Mouse (Mus musculus) limb, embryonic 12.5 days (tissue): ENCODE results near the gene Kcnb1. TPM values are rescaled to one million over a fixed set of nuclear protein-coding genes. Genes with fewer than 3 reads are reported as not detected.

Source experiments
- ATAC-seq: fragments of 200-750 bp; cut with Nextera tagmentation; 2 replicates; pipeline ENCODE4 v1.8.0; 2017; ENCODE audit warnings: low read depth, moderate TSS enrichment; ENCODE audit not compliant: insufficient number of reproducible peaks, insufficient read depth, low FRiP score, low TSS enrichment
- H3K27ac ChIP-seq: fragments of 300-500 bp; sonication (generic); 2 replicates; pipeline ENCODE4 v1.5.1; 2016; ENCODE audit warnings: mild to moderate bottlenecking, moderate library complexity
- H3K27me3 ChIP-seq: fragments of 300-500 bp; sonication (generic); 2 replicates; pipeline ENCODE4 v1.6.1; 2016; ENCODE audit warnings: mild to moderate bottlenecking, moderate library complexity
- H3K36me3 ChIP-seq: fragments of 300-500 bp; sonication (generic); 2 replicates; pipeline ENCODE4 v1.6.1; 2016; ENCODE audit warnings: mild to moderate bottlenecking, moderate library complexity
- H3K4me1 ChIP-seq: fragments of 300-500 bp; sonication (generic); replicated peaks from 2 replicates; pipeline ENCODE4 v1.6.1; 2016
- H3K4me2 ChIP-seq: fragments of 300-500 bp; sonication (generic); 2 replicates; pipeline ENCODE4 v1.6.1; 2016; ENCODE audit warnings: mild to moderate bottlenecking, moderate library complexity
- H3K4me3 ChIP-seq: fragments of 300-500 bp; sonication (generic); replicated peaks from 2 replicates; pipeline ENCODE4 v1.5.1; 2016; ENCODE audit warnings: mild to moderate bottlenecking
- H3K9ac ChIP-seq: fragments of 300-500 bp; sonication (generic); replicated peaks from 2 replicates; pipeline ENCODE4 v1.6.1; 2016; ENCODE audit warnings: mild to moderate bottlenecking, moderate library complexity
- H3K9me3 ChIP-seq: fragments of 300-500 bp; sonication (generic); 2 replicates; pipeline ENCODE4 v1.6.1; 2016; ENCODE audit warnings: mild to moderate bottlenecking, moderate library complexity
- WGBS: fragments of 180-500 bp; shearing (Covaris S2); methylation state at CpG from one replicate; pipeline ENCODE4 v1.1.7; 2016; 5-methylcytosine and 5-hydroxymethylcytosine counted together
- polyA plus RNA-seq: library from polyadenylated mRNA; unstranded; fragments of >200 nt; fragmentation: Nextera tagmentation; extraction: Ambion mirVana; gene quantifications from 2 replicates; pipeline ENCODE4 v1.2.1, GENCODE M21; 2016

Gene Kcnb1
- polyA plus RNA-seq, 1 experiment from 2014 or later = 0.44 TPM

DNA sequence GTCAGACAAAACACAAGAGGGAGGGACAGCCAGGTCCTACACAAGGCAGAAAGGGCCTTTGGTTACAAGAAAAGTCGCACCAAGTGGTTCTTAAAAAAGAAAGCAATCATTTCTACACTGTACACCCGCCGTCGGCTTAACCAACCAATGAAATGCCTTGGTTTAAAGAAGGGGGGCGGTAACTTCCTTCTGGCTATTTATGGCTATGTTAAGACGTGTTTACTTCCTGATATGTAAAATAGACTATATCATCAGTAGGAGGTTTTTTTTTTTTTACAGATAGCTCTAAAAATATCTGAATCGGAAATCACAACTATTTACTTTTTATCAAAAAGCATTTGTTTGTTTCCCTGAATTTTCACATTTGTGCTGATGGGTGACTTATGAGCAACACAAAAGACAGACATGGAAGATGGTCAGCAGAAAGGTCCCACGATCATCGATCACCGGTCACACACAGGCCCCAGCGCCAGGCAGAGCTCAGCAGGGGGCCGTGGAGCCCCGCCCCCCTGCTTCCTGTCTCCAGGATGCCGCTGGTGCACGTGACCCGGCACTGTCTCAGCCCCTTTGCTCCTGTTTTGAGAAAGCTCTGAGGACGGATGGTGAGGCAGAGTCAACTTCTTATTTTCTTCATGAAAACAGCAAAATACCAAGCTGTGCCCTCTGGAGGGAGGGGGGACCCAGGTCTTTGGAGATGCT, 88.1 kb downstream of the Kcnb1 start:
- no peak overlapping the region for H3K27ac ChIP-seq
- H3K9ac ChIP-seq = no peak overlapping the region
- peaks cover 4% of the 10 kb centered on the region for H3K4me1 ChIP-seq
- ATAC-seq = no peak
- no peaks in the 10 kb centered on the region for H3K36me3 ChIP-seq
- H3K4me2 ChIP-seq = no peak overlapping the region
- H3K9me3 ChIP-seq = 0 out of 2 replicates have a peak, but pooled peaks cover under 1% of the 10 kb centered on the region
- 76% methylated on average over 17 of the region's 17 CpGs for WGBS
- H3K27me3 ChIP-seq = no peaks in the 10 kb centered on the region; the same call in 1 of the 2 replicates
- no peak overlapping the region for H3K4me3 ChIP-seq

DNA sequence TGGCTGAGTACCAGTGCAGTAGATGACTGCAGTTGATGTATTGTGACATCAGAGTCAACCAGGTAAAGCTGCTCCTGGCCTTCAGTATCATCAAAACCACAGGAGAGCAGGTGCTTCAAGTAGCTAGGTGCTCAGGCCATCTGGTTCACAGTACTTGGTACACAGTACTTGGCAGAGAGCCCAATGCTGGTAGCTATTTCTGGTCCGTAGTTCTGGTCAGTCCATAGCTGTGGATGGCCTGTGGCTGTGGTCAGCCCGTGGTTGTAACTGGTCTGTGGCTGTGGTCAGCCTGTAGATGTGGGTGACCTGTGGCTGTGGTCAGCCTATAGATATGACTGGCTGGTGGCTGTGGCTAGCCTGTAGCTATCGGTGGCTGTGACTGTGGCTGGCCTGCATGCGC, 95.3 kb downstream of the Kcnb1 start:
- whole genome bisulfite sequencing = 93% methylated on average over 4 of the region's 4 CpGs
- no peak overlapping the region for H3K9ac ChIP-seq
- no peak for ATAC-seq

DNA sequence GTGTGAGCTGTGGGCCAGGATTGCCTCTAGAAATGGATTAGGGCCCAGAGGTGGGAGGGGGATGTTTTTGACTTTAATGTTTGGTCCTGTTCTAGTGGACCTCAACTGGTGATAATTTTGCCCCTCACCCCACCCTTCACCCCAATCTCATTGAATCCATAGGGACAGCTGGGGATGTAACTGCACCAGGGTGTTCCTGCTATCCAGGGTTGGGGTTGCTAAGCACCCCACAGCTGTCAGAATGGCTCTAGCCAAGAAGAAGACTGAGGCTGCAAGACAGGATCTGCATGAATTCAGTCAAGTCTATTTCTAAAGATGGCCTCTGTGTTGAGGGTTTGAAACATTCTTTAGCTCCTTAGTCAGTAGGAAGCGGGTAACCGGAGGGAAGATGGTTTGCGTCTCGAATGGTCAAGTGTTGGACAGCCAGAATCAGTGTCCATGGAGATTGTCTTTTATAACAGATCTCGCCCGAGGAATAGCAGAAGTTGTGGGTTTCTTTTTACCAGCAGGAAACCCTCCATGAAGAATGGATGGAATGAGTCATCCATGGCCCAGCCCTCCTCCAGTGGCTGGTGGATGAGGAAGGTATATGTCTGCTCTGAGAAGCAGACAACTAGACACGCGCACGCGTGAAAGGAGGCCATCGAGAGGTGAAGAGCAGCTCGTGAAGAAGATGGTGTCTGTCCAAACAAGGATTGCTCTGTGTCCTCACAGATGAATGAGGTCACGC, 96.6 kb downstream of the Kcnb1 start:
- ATAC-seq = no peak
- H3K9ac ChIP-seq = no peak overlapping the region
- H3K36me3 ChIP-seq = no peaks in the 10 kb centered on the region
- no peaks in the 10 kb centered on the region for H3K9me3 ChIP-seq
- no peaks in the 10 kb centered on the region for H3K4me1 ChIP-seq
- no peak overlapping the region for H3K4me2 ChIP-seq
- WGBS = 93% methylated on average over 13 of the region's 13 CpGs
- no peak overlapping the region for H3K4me3 ChIP-seq
- H3K27ac ChIP-seq = no peak overlapping the region
- no peaks in the 10 kb centered on the region for H3K27me3 ChIP-seq

More for the DNA sequence above, 95.3 kb downstream of the Kcnb1 start:
- H3K27me3 ChIP-seq = no peaks in the 10 kb centered on the region; the same call in 1 of the 2 replicates
- no peak overlapping the region for H3K4me3 ChIP-seq
- H3K36me3 ChIP-seq = no peaks in the 10 kb centered on the region
- H3K27ac ChIP-seq = no peak overlapping the region
- H3K4me1 ChIP-seq = no peaks in the 10 kb centered on the region
- no peak overlapping the region for H3K4me2 ChIP-seq
- no peaks in the 10 kb centered on the region for H3K9me3 ChIP-seq

DNA sequence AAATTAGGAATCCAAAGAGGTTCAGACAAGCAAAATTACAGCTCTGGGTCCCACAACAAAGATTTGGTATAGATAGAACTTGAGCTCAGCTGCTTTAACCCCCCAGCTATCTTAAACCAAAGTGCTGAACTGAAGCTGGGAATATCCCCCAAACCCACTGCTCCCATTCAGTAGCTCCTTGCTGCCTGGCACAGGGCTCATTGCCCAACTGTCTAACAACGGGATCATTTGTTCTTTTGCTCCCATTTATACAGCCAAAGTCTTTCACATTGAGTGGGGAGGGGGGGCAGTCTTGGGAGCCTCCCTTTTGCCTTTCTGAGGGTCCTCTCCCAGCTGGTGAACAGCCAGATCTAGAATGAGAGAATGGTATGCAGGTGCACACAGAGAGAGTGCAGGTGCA, 99.7 kb downstream of the Kcnb1 start:
- Histone ChIP-seq H3K9me3 (no peaks in the 10 kb centered on the region), H3K4me1 (no peaks in the 10 kb centered on the region), H3K27ac (no peak overlapping the region), H3K9ac (no peak overlapping the region), H3K27me3 (no peaks in the 10 kb centered on the region), H3K4me3 (no peak overlapping the region), H3K4me2 (no peak overlapping the region), H3K36me3 (no peaks in the 10 kb centered on the region)
- 86% methylated on average over 1 of the region's 1 CpGs for WGBS
- no peak for ATAC-seq

DNA sequence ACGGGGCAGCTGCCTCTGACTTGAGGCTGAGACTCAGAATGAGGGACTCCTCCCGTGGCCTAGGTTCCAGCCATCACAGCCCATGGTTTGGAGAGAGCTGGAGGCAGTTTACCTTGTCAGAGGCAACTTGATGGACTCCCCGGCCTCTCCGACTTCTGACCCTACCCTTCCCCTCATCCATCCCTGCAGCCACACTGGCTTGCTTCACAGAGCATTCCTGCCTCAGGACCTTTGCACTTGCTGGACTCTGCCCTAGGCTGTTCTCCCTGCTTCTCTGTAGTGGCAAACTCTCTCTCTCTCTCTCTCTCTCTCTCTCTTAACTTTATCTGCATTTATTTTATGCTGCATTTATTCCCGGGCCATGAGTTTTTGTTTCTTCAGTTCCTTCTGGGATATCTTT, 103.1 kb downstream of the Kcnb1 start:
- ATAC-seq = no peak
- H3K4me1 ChIP-seq = peaks cover 2% of the 10 kb centered on the region
- 77% methylated on average over 5 of the region's 5 CpGs for WGBS

DNA sequence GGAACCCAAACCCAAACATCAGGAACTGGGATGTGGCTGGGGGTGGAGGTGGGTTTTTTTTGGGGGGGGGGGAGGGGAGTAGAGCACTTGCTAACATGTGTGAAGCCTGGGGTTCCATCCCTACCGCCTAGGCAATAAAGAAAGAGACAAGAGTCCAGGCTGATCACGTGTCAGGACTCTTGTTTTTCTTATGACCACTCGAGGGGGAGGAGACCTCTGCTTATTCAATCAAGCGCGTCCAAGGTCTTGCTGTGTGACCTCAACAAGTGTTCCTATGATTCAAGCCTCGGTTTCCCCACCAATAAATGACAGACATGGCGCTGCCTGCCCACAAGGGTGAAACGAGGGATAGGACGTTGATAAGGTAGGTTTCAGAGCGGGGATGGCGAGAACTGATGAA, 103.9 kb downstream of the Kcnb1 start:
- WGBS = 71% methylated on average over 11 of the region's 11 CpGs
- no peaks in the 10 kb centered on the region for H3K36me3 ChIP-seq

More for the DNA sequence above, 103.1 kb downstream of the Kcnb1 start:
- H3K27ac ChIP-seq = no peak overlapping the region
- no peaks in the 10 kb centered on the region for H3K9me3 ChIP-seq
- H3K27me3 ChIP-seq = no peaks in the 10 kb centered on the region
- no peak overlapping the region for H3K4me3 ChIP-seq
- no peaks in the 10 kb centered on the region for H3K36me3 ChIP-seq
- H3K4me2 ChIP-seq = no peak overlapping the region
- no peak overlapping the region for H3K9ac ChIP-seq

DNA sequence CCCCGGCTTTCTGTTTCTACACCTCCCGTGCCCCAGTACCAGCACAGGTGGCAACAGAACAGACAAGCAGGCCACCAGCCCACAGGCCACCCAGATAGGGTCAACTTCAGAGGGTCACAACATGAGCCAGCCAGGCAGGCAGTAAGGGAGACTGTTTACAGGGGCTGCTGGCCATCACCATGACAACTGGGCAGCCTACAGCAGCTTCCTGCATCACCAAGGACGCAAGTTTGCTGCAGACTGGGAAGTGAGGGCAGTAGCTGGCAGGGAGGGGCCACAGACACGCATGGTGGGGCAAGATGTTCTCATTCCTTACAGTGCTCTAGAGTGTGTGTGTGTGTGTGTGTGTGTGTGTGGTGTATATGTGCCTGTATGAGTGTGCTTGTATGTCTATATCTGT, 108.3 kb downstream of the Kcnb1 start:
- no peak overlapping the region for H3K4me2 ChIP-seq
- 0 out of 2 replicates have a peak overlapping the region, but pooled peaks have one; percentile 6 for H3K9ac ChIP-seq
- no peaks in the 10 kb centered on the region for H3K36me3 ChIP-seq
- 31% methylated on average over 4 of the region's 4 CpGs for WGBS
- no peaks in the 10 kb centered on the region for H3K9me3 ChIP-seq
- H3K4me3 ChIP-seq = no peak overlapping the region
- peaks cover 10% of the 10 kb centered on the region; the same call in 1 of the 2 replicates for H3K27me3 ChIP-seq
- peaks cover 16% of the 10 kb centered on the region for H3K4me1 ChIP-seq
- 0 out of 2 replicates have a peak, but pooled peaks have one; percentile 58 for ATAC-seq
- H3K27ac ChIP-seq = no peak overlapping the region

More for the DNA sequence above, 103.9 kb downstream of the Kcnb1 start:
- Histone ChIP-seq H3K4me3 (no peak overlapping the region), H3K9me3 (no peaks in the 10 kb centered on the region), H3K27me3 (no peaks in the 10 kb centered on the region), H3K9ac (no peak overlapping the region), H3K4me2 (no peak overlapping the region), H3K27ac (no peak overlapping the region), H3K4me1 (peaks cover 6% of the 10 kb centered on the region)
- ATAC-seq = no peak

DNA sequence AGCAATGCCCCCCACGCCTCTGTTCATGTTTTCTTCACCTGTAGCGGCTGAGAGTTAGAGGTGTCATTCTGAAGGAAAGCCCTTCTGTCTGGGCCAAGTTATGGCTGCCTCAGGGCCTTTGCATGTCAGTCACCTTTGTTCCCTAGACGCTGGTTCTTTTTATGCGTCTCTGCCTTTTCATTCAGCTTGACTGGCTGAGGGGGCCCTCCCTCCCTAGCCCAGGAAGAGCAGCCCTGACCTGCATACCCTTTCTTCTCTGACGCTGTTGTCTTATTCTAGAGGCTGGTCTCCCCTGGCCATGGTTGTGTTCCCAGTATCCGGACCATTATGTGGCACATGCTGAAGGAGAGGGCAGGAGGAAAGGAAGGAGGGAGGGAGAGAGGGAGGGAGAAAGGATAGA, 108.8 kb downstream of the Kcnb1 start:
- Histone ChIP-seq H3K4me2 (no peak overlapping the region), H3K27me3 (peaks cover 10% of the 10 kb centered on the region; the same call in 1 of the 2 replicates), H3K9me3 (no peaks in the 10 kb centered on the region), H3K36me3 (no peaks in the 10 kb centered on the region), H3K4me3 (no peak overlapping the region), H3K9ac (no peak overlapping the region), H3K4me1 (peaks cover 16% of the 10 kb centered on the region), H3K27ac (no peak overlapping the region)
- no peak for ATAC-seq
- 67% methylated on average over 6 of the region's 6 CpGs for WGBS

DNA sequence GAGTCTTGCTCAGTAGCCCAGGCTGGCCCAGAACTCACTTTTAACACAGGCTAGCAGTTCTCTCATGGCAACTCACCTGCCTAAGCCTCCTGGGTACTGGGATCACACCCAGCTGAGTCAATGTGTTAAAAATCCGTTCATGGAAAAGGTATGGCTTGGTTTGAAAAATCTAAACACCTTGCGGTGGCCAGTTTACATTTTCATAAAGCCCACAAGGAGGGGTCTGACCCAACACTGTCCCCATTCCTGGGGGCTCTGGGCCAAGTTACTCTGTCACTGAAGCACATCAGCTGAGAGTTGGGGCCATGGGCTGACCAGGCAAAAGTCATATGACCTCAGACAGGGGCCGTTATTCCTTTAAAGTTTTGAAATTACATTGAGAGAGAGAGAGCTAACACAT, 109.6 kb downstream of the Kcnb1 start:
- Histone ChIP-seq H3K36me3 (no peaks in the 10 kb centered on the region), H3K9me3 (no peaks in the 10 kb centered on the region), H3K9ac (no peak overlapping the region), H3K4me2 (no peak overlapping the region), H3K4me3 (no peak overlapping the region), H3K27ac (no peak overlapping the region), H3K27me3 (peaks cover 10% of the 10 kb centered on the region; the same call in 1 of the 2 replicates), H3K4me1 (peaks cover 16% of the 10 kb centered on the region)
- WGBS = 87% methylated on average over 3 of the region's 3 CpGs
- ATAC-seq = no peak

DNA sequence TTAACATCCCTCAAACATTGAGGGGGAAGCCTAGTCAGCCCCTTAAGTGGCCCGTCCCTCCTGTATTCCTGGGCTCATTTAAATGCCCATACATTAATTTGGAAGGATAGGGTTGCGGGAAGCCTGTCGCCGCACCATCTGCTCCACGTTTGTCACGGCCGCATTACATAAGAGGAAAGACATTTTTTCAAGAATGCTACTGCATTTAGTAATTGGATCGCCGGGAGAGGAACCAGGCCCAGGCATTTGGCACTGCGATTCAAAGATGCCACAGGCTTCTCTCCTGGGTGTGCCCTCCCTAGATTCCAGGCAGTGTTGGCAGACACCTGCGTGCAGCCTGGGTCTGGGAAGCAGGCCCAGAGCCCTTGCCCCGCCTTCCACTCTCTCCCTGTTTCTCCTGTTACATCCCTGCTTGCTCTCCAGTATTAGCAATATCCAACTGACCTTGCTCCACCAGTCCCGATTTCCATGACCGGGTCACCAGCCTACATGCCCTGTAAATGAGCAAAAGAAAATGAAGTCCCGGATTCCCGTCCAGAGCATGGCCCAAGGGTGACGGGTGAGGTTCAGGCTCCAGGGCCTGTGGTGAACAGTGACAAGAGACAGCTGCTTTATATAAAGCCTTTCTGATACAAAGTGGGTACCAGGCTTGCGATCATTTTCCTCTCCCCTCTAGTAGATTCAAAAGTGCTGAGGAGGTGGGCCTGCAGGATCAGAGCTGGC, 110.3 kb downstream of the Kcnb1 start:
- H3K4me2 ChIP-seq = peak overlapping the region; percentile 4; the same call in 1 of the 2 replicates
- H3K27me3 ChIP-seq = peaks cover 10% of the 10 kb centered on the region; the same call in 1 of the 2 replicates
- H3K9ac ChIP-seq = no peak overlapping the region
- no peaks in the 10 kb centered on the region for H3K36me3 ChIP-seq
- H3K9me3 ChIP-seq = no peaks in the 10 kb centered on the region
- H3K27ac ChIP-seq = no peak overlapping the region
- H3K4me3 ChIP-seq = no peak overlapping the region
- no peak for ATAC-seq
- H3K4me1 ChIP-seq = peaks cover 16% of the 10 kb centered on the region
- WGBS = 56% methylated on average over 18 of the region's 18 CpGs

DNA sequence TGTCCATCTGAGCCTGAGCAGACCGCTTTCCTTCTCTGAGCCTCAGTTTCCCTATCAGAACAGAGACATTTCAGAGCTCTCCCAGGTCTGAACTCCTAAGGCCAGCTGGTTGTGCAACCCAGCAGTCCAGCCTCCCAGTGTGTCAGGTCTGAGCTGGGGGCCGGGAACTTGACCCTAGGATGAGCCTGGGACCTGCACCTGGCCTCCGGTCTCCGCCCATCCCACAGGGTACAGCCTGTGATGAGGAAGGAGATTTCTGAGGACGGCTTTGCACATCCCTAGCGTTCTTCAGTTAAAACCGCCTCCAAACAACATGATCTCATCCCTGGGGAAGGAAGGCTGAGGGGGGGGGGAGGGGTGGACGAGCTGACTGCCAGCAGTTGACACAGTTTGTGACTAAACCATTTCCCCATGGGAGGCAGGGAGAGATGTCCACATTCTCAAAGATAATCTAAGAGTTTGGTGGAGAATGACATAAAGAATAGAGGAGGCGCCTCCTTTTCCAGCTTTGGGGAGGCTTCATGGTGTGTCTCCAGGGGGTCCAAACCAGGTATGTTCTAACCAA, 110.9 kb downstream of the Kcnb1 start:
- Histone ChIP-seq H3K27me3 (peaks cover 10% of the 10 kb centered on the region; the same call in 1 of the 2 replicates), H3K4me3 (no peak overlapping the region), H3K27ac (no peak overlapping the region), H3K36me3 (no peaks in the 10 kb centered on the region), H3K4me1 (peaks cover 16% of the 10 kb centered on the region), H3K9ac (no peak overlapping the region), H3K4me2 (no peak overlapping the region), H3K9me3 (no peaks in the 10 kb centered on the region)
- WGBS = 51% methylated on average over 9 of the region's 9 CpGs
- no peak for ATAC-seq
